Mouse (Mus musculus) olfactory bulb, adult 2 months (tissue): Measurements from ENCODE around the gene Trim67.

Experiments
- CTCF ChIP-seq: fragments of 200-500 bp; IDR thresholded peaks from 2 replicates; pipeline ENCODE4 v1.5.1; 2012; ENCODE audit warnings: low read depth, mild to moderate bottlenecking, low read length, moderate library complexity; ENCODE audit not compliant: insufficient read depth
- POLR2A ChIP-seq: fragments of 200-500 bp; IDR thresholded peaks from 2 replicates; pipeline ENCODE4 v1.6.1; 2012; ENCODE audit warnings: mild to moderate bottlenecking, low read depth, low read length, moderate library complexity; ENCODE audit not compliant: insufficient read depth

- TF ChIP-seq CTCF = no peak
- TF ChIP-seq POLR2A = no peak
Observed at GRCm38 (mm10) chr8:124831531-124831930, 38.6 kb downstream of the Trim67 start.
